Mouse (Mus musculus) small intestine, adult 2 months (tissue): ENCODE results near the gene Snapc5. TPM values are rescaled to one million over a fixed set of nuclear protein-coding genes. Genes with fewer than 3 reads are reported as not detected.
"Not testable (repeated sequence)": the region's sequence is repeated elsewhere in the genome, so short reads cannot be mapped to it uniquely, and the experiment has no call there.

Source experiments
- H3K27ac ChIP-seq: fragments of 200-500 bp; 2 replicates; pipeline ENCODE4 v1.5.1; 2012; ENCODE audit warnings: low read depth, low read length, control low read depth, inconsistent platforms; ENCODE audit not compliant: insufficient read depth
- H3K27me3 ChIP-seq: fragments of 200-500 bp; 2 replicates; pipeline ENCODE4 v1.6.1; 2012; ENCODE audit warnings: mild to moderate bottlenecking, moderate library complexity, low read length, inconsistent platforms; ENCODE audit not compliant: control insufficient read depth, insufficient read depth
- H3K36me3 ChIP-seq: fragments of 200-500 bp; 2 replicates; pipeline ENCODE4 v1.6.1; 2012; ENCODE audit warnings: mild to moderate bottlenecking, low read length, control low read depth, inconsistent platforms; ENCODE audit not compliant: control insufficient read depth, insufficient read depth
- H3K4me1 ChIP-seq: fragments of 200-500 bp; 2 replicates; pipeline ENCODE4 v1.6.1; 2012; ENCODE audit warnings: low read length, inconsistent platforms, mixed read lengths; ENCODE audit not compliant: control insufficient read depth, insufficient read depth, insufficient read length
- H3K4me3 ChIP-seq: fragments of 200-500 bp; 2 replicates; pipeline ENCODE4 v1.5.1; 2012; ENCODE audit warnings: low read depth, mild to moderate bottlenecking, control low read depth, inconsistent platforms, low read length, moderate library complexity
- CTCF ChIP-seq: fragments of 200-500 bp; IDR thresholded peaks from 2 replicates; pipeline ENCODE4 v1.5.1; 2012; ENCODE audit warnings: low read depth, mild to moderate bottlenecking, control low read depth, inconsistent platforms, low read length, moderate library complexity, mixed read lengths; ENCODE audit not compliant: insufficient replicate concordance, insufficient read length; ENCODE audit errors: extremely low read depth
- POLR2A ChIP-seq: fragments of 200-500 bp; IDR thresholded peaks from 2 replicates; pipeline ENCODE4 v1.6.1; 2012; ENCODE audit warnings: low read depth, mild to moderate bottlenecking, control low read depth, inconsistent platforms, low read length, moderate library complexity
- WGBS: fragments of 180-500 bp; shearing (Covaris S2); methylation state at CpG from one replicate; pipeline ENCODE4 v1.1.7; 2018; 5-methylcytosine and 5-hydroxymethylcytosine counted together
- polyA plus RNA-seq: library from polyadenylated mRNA; depleted of rRNA; stranded (reverse); fragments of >200 nt; gene quantifications from 2 replicates; pipeline ENCODE4 v1.2.3, GENCODE M21; 2012; rRNA removed

Gene Snapc5
- polyA plus RNA-seq: 5.8 and 12.2 TPM in 2 replicates

GRCm38 (mm10) chr9:64178974-64179646, at the start of gene Snapc5:
Snapc5 (plus strand) TSS chr9:64179274.
- WGBS: under 1% methylated on average over 35 of the region's 35 CpGs
- TF ChIP-seq POLR2A (peak; percentile 83), CTCF (peak; percentile 45; the same call in 1 of the 2 replicates)
- H3K4me1 ChIP-seq: peaks cover 3% of the 10 kb centered on the region; the same call in 1 of the 2 replicates
- H3K4me3 ChIP-seq: peak within 1 kb of the TSS; percentile 84
- H3K36me3 ChIP-seq: peaks cover 50% of the 10 kb centered on the region
- H3K27ac ChIP-seq: peak within 1 kb of the TSS; percentile 87
- H3K27me3 ChIP-seq: no peaks in the 10 kb centered on the region

GRCm38 (mm10) chr9:64131623-64132022, 47.5 kb upstream of the Snapc5 start:
- Histone ChIP-seq H3K4me3 (no peak overlapping the region), H3K27ac (peak overlapping the region; percentile 71), H3K27me3 (no peaks in the 10 kb centered on the region), H3K36me3 (no peaks in the 10 kb centered on the region), H3K4me1 (peaks cover 11% of the 10 kb centered on the region; the same call in 1 of the 2 replicates)
- TF ChIP-seq POLR2A (no peak), CTCF (no peak)
- WGBS: 45% methylated on average over 6 of the region's 6 CpGs

GRCm38 (mm10) chr9:64138896-64139295, 40.2 kb upstream of the Snapc5 start:
- not testable (repeated sequence) for H3K36me3 ChIP-seq, H3K4me3 ChIP-seq, H3K27me3 ChIP-seq, H3K27ac ChIP-seq, H3K4me1 ChIP-seq
- peak; percentile 62; the same call in 1 of the 2 replicates for TF ChIP-seq CTCF
- 4% methylated on average over 6 of the region's 6 CpGs for WGBS

GRCm38 (mm10) chr9:64139879-64140278, 39.2 kb upstream of the Snapc5 start:
- no peak overlapping the region for H3K4me3 ChIP-seq
- H3K27ac ChIP-seq: no peak overlapping the region
- no peaks in the 10 kb centered on the region for H3K4me1 ChIP-seq
- H3K27me3 ChIP-seq: no peaks in the 10 kb centered on the region
- 83% methylated on average over 9 of the region's 9 CpGs for WGBS
- TF ChIP-seq CTCF (peak; percentile 11; the same call in 1 of the 2 replicates), POLR2A (no peak)
- H3K36me3 ChIP-seq: peaks cover 7% of the 10 kb centered on the region

- WGBS: 63% methylated on average over 1 of the region's 1 CpGs
- Histone ChIP-seq H3K36me3 (peaks cover 13% of the 10 kb centered on the region), H3K4me1 (0 out of 2 replicates have a peak, but pooled peaks cover 2% of the 10 kb centered on the region), H3K27ac (no peak overlapping the region), H3K4me3 (no peak overlapping the region), H3K27me3 (no peaks in the 10 kb centered on the region)
- TF ChIP-seq POLR2A (no peak), CTCF (no peak)
Observed at GRCm38 (mm10) chr9:64156641-64157040, 22.4 kb upstream of the Snapc5 start.

GRCm38 (mm10) chr9:64160471-64160870, 18.6 kb upstream of the Snapc5 start:
- TF ChIP-seq CTCF: no peak
- TF ChIP-seq POLR2A: no peak
- Histone ChIP-seq H3K4me3 (no peak overlapping the region), H3K27me3 (no peaks in the 10 kb centered on the region), H3K4me1 (0 out of 2 replicates have a peak, but pooled peaks cover 2% of the 10 kb centered on the region), H3K36me3 (peaks cover 12% of the 10 kb centered on the region), H3K27ac (no peak overlapping the region)
- WGBS: 93% methylated on average over 5 of the region's 5 CpGs

GRCm38 (mm10) chr9:64169967-64170366, 9.1 kb upstream of the Snapc5 start:
- H3K27ac ChIP-seq, H3K4me1 ChIP-seq, H3K36me3 ChIP-seq, H3K4me3 ChIP-seq, H3K27me3 ChIP-seq: not testable (repeated sequence)
- 65% methylated on average over 3 of the region's 3 CpGs for WGBS
